Mouse (Mus musculus): ENCODE data around the gene Gbf1.

DNA sequence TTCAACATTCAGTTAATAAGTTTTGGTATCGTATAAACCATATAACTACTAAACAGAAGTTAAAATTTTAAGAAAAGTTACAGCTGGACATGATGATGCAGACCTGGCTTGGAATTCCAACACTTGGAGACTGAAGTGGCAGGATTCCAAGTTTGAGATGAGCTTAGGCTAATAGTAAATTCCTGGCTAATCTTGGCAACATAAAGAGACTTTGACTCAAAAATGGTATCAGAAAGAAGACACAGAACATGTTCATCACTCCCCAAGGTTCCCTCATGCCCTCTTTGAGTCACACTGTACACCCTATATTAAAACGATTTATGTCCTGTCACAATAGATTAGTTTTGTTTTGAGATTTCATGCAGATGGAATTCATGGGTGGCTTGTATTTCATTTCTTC is 72.6 kb downstream of the Gbf1 start:
- TF ChIP-seq POLR2A (IDR thresholded peaks at IDR 0.05; ENCODE audit: insufficient read length, low read depth) (no peak), E2F4 (IDR thresholded peaks at IDR 0.05; ENCODE audit: insufficient read depth) (no peak), USF1 (IDR thresholded peaks at IDR 0.05; ENCODE audit: low read depth) (no peak), MYOD1 (IDR thresholded peaks at IDR 0.05; ENCODE audit: control insufficient read depth in 1 of 3, insufficient read length in 2 of 3, low read depth in 2 of 3) (no peak), TCF12 (IDR thresholded peaks at IDR 0.05; ENCODE audit: insufficient read depth, poor library complexity, severe bottlenecking) (no peak), POLR2AphosphoS2 (IDR thresholded peaks at IDR 0.05; ENCODE audit: insufficient read length, low read depth) (no peak), MAX (IDR thresholded peaks at IDR 0.05; ENCODE audit: low read depth) (no peak)
